Mouse (Mus musculus) adrenal gland, postnatal 4 days (tissue): ENCODE measurements at regions not wholly inside any gene's neighbourhood (a gene's known extent, or its start where the extent isn't known, plus 50 kb on each side); places are given as distances from the start of the nearest gene placed in this dataset.
A peak's percentile ranks its signal among the peaks of the same experiment; 100 is the strongest.

Source experiments
- DNase-seq, 2 experiments: peaks; one replicate each; pipeline ENCODE4 v3.0.0; 2021 to 2022; ENCODE audit warnings: low spot score in 2 of 2, mixed read lengths in 2 of 2

DNA sequence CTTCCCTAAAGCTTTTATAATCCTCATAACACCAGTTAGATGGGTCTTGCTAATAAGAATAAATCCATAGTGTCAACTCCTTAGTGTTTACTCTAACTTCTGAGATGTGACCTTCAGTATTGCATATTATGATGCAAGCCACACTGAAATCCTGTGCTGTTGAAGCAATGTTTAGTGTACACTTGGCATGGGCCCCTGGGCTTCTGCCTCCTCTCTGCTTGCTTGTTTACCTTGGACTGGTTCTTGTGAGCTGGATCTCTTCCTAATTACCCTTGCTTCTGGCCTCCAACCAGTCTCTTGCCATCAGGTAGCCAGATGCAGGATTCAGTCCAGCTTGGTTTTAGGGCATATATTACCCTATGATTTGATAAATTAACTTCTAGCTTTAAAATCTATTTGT lies 57.0 kb downstream of the Rgs2 start:
- DNase-seq, result no peak

DNA sequence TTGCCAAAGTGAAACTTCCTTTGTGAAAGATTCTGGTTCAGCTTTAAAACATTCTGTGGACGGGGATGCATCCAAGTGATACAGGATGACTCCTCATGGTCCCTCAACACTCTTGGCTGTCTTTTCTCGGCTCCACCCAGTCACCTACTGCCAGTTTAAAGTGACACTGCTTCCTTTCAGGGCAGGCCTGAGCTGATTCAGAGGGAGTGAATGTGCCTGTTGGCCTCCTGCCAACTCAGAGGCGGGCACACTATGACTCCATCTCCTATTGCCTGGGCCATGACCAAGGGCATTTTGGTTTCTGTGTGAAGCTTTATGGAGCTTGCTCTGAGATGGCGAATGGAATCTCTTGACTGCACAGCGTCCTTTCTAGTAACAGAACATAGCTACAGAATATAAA lies 62.5 kb downstream of the Rgs2 start:
- DNase-seq, result peak; percentile 30 to 53

DNA sequence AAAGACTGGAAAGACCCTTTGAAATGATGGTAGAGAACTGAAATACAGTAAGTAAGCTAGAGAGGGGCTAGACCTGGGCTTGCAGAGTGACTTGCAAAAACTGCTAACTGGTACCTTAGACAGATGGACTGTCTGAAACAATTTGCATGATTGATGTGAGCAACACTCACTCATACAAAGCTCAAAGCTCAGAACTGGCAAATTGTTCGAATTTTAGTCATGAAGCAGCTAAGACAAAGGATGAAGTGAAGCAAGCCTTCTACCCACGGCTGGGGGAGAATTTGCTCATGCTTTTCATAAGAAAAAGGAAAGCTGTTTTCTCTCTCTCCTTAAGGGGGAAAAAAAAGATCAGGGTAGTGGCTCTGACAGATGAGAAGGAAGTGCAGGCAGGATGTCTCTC lies 64.5 kb downstream of the Rgs2 start:
- DNase-seq, result no peak

DNA sequence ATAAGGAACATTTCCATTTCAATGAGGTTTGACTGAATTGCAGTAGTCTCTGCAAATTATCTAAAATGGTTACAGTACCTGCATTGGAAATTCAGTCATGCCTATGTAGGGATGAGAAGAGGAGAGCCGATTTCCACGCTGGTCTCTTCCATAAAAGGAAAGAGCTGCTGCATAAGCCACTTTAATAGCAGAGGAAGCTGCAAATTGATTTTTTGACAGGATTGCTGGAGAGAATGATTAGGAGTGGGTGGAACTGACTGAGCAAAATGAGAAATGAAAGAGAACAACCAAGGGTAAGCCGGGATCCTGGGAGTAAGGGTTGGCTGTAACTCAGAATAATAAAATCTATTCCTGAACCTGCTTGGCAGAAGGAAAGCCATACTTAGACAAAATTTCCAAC lies 65.4 kb downstream of the Rgs2 start:
- DNase-seq, result no peak

DNA sequence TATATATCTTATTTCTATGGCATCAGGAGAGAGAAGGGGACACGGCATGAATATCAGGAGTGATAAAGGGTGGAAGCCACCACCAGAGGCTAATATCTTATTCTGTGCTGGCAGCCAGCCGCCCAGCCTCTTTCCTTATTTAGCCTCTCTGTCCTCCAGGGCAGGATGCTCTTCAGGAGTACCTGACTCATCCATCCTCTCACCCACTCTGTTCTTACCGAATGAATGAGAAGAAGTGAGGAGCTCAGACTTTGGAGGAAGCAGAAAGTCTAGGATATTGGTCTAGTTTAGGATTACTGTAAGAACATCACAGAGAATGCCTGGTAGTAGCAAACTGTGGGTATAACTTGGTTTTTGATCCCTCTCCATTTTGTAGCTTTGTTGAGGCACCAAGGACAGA lies 73.2 kb downstream of the Rgs2 start:
- no peak for DNase-seq

DNA sequence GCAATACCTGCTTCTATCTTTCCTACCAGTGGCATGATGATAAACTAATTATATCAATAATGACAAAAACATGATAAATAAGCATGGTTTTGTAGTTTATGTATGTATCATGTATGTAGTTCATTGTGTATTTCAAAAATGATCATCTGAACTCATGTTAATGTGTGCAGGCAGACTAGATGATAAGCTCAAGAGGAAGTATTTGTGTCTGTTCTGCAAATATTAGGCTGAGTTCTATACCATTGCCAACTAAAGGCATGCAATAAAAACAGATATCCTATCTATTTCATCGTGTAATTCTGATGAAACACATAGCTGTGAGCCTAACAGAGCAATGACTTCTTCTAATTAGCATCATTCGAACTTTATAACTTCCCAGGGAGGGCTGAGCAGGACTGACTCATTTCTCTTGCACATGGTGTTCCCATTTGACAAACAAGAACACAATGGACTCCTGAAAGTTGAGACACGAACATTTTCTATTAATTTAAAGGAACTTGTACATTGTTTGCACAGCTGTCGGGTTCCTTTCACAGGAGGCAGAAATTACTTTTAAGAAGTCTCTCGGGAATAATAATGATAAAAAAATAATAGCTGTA lies 74.3 kb downstream of the Rgs2 start:
- DNase-seq, result no peak

DNA sequence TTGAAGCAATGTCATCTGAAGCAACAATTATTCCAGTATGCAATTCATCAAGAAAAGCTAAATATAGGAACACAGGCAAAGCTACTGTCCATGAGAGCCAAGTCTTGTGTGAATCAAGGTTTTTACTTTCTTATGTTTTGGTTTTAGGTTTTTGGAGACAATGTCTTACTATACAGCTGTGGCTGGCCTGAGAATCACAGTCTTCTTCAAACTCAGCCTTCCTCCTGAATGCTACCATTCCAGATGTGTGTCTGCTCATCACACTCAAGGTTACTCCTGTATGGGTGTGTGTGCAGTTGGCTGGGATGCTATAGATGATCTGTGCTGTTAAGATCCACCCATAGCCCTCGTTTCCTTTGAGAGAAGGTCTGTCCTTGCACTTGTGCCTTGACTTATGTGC lies 81.5 kb downstream of the Rgs2 start:
- no peak for DNase-seq

DNA sequence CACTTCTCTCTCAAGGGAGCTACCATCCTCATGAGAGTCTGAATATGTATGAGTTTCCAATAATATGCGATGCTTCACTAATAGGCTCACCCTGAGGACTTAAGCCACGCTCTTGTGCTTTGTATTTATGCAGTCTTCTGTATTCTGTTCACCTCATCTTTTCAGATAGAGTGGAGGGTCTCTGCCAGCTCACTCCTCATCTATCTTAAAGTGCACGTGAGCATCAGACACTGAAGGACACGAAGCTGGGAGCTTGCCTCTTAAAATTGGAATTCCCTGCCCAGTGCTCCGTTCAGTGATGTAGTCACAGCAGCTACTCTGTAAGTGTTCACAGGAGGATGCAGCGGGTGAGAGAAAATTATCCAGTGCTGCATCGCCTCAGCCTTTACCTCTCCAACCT lies 83.7 kb downstream of the Rgs2 start:
- no peak for DNase-seq

DNA sequence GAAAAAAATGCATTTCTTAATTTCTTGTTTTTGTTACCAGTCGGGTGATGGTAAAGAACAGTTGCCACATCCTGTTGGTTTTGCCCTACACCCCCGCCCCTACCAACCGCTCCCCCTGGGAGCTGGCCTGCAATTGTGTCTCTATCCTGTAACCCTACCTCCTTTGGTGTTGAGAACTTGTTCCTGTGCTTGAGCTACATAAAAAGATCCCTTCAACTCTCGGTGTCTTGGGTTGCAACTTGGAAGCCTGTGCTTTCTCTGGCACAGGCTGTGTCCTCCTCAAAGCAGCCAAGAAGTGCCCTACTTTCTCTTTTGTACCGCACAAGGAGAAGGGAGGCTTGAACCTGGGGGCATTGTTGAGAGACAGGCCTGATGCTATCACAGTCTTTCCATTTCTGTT lies 85.0 kb downstream of the Rgs2 start:
- DNase-seq, result no peak

DNA sequence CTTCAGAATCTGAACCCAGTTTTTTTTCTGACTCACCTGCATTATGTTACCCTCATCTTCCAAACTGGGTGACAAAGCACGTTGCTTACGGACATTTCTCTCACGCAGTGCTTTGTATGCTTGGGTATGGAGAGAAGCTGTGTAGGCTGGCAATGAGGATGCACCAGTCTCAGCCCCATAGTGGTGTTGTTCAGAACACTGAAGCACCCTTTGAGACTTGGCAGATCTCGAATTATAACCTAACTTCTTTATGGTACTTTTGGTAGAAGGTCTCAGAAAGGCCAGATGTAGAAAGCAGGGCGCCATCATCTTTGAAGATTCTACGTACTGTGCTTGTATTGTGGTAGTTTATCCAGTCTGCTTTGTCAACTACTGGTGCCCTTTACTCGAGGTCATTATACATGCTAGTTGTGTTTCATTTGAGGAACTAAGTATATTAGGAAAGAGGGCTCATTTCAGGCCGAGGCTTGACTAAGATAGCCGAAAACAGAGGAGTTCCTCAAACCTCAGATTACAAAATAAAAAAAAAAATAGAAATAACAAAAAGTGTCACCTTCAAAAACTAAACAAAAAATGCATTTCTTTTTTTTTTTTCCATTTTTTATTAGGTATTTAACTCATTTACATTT lies 85.7 kb downstream of the Rgs2 start:
- no peak for DNase-seq

DNA sequence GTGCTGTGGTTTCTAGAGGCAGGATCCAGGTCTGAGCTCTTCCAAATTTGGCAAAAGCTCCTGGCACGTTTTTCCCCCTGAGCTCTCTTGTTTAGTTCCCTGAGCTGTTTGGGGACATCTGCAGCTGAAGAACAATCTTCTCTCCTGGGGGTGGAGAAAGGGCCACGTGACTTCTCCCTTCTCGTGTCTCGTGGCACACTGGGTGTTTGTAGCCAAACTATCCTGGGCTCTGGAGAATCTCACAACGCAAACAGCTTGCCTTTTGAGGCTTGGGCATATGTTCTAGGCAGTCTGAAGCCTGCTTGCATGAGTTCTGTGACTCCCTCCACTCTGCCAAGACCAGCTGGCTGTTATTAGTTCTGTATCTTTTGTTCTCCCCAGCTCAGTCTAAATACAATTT lies 86.3 kb downstream of the Rgs2 start:
- no peak for DNase-seq

DNA sequence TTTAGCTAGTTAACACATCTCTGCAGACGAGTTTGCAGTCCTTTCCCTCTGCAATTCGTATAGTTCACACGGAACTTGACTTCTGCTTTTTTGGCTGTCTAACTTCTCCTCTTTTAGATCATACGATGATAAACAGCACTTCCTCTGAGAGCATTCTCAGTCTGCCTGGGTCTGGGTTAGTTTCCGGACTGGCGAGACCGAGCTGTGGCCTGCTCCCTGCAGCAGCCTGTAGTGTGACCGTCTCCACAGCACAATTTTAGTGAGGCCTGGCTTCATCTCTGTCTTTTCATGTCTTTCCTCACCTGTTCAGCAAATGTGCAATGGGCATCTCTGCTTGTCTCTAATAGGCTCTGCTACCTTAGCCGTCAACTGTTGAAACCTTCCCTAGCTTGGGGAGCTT lies 87.4 kb downstream of the Rgs2 start:
- no peak for DNase-seq

DNA sequence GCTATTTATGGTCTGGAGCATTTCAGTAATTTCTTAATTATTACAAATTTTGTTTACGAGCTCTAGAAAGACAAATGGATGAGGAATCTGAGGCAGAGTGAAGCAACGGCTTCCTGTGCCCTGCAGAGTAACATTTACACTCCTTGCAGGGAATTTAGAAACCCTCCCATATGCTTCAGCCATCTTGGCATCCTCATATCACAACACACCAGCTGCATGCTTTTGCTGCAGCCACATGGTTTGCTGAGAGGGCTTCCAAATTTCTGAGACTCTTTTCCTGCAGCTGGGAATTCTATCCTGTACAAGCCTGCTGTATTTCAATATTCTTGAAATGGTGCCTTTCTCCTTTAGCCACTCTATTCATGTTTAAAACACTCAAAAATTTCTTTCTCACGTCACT lies 91.4 kb downstream of the Rgs2 start:
- DNase-seq, result no peak

DNA sequence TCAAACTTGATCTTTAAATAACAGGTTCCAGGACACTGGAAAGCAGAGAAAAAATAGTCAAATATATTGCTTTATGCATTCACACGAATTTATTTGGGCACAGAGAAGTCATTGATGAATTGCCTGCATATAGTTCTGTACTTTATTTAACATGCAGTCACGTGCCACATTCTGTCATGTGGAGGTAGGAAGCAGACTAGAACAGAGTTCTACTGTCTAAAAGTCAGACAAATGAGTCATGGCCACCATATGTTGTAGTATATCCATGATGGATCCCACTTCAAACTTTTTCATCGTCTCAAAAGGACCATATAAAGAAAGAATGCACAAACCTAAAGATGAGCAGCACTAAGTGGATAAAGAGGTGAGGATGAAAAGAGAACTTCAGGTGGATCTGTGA lies 92.7 kb downstream of the Rgs2 start:
- no peak for DNase-seq

DNA sequence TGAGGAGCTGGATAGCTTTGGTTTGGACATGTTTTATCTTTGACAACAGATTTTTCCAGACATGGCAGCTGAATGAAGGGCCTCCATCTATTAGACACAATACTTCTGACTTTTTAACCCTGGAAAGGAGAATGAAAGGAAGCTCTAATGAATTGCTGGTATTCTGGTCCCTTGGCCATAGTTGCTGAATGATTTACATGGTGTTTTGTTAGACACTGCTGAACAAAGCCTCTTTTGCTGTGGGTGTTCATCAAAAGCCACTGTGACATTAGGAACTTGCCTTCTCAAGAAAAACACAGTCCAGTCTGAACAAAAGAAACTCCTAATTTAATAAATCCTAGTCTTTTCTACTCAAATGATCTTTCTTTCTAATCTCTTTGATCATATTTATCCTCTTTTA lies 93.4 kb downstream of the Rgs2 start:
- DNase-seq, result no peak

DNA sequence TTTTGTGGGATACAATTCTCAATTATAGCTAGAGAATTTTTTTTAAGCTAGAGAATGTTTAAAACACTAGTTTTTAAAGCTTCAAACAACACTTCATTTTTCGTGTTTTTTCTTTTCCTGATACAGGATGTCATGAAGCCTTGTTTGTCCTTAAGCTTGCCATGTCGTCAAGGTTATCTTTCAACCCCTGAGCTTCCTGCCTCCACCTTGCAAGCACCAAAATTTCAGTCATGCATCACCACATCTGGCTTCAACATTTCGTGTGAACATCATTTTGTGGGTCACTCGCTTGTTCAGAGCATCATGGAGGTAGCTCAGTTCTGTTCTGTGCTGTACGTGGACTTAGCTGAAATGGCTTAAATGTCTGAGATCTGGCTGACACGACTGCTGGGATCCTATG lies 96.6 kb downstream of the Rgs2 start:
- no peak for DNase-seq

DNA sequence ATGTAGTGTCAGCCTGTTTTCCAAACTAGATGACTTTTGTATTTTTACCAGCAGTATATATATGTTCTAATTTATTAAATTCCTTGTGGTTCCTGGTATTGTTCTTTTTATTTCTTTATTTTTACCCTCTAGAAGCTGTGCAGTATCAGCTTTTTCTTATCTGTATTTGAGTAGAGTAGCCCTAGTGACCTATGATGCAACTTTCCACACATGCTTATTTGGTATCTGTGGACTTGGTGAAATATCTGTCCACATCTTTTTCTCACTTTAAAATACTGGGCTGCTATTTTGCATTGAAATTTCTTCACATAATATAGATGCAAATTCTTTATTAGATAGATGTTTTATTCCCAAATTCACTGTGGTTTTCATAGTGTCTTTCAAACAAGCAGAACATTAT lies 97.1 kb downstream of the Rgs2 start:
- DNase-seq, result no peak

DNA sequence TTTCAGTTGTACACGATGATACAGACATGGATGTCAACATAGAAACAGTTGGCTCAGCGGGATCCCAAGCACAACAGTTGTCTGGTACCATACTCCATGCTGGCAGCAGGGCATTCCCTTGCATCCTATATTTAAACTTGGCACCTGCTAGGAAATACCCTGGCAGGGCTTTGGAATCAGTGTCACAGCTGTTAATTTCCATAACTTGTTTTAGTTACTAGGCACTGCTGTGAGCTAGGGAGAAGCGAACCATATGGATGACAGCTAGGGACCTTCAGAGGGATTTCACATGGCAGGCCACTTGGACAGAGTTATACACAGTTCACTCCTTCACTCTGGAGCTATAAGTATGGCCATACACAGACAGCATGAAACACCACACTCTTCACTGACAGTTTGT lies 100.0 kb downstream of the Rgs2 start:
- DNase-seq, result no peak

DNA sequence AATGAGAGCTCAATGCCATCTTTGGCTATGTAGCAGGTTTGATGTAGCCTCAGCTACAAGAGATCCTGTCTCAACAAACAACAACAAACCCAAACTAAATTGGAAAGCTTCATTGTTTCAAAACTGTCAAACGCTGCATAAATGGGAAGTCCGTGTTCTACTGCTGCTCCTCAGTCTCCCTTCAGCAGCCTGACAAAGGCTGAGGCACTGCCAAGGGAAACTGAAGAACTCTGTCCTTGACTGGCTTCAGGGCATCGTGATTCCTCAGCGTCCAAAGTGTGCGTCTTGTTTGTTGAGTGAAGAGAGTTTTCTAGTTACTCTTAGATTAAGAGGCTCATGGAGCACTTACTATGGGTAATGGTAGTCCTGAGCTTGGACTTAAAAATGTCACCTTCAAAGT lies 100.7 kb downstream of the Rgs2 start:
- no peak for DNase-seq

DNA sequence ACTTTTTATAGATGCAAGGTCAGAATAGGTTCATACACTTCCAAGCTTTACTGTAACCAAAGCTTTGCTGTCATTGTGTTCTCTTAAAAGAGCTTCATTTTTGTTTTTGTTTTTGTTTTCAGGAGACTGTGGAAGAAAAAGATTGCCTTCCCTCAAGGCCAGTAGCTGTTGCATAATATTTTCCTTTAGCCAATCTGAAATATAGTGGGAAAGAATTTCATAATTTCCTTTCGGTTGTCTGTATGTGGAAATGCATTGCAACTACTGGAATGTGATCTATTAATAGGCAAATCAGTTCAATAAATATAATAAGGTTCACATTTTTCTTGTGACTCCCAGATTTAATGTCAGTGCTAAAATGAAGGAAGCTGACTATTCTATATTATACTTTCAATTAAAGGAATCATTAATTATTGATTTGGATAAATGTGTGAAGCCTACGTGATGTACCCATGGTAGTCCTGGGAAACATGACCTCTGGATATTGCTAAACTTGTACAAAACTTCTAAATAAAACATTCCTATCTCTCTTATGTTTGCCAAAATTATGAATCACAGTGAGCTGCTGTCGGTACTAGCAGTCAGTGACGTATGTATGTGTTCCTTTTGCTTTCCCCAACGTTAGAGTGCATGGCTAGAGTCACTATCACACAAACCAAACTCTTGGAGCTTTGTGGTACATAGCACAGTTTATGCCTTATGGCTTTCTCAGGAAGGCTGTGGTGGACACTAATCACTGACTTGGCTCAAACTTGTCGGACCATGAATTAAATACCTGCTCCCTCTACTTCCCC lies 102.6 kb downstream of the Rgs2 start:
- DNase-seq, result no peak

DNA sequence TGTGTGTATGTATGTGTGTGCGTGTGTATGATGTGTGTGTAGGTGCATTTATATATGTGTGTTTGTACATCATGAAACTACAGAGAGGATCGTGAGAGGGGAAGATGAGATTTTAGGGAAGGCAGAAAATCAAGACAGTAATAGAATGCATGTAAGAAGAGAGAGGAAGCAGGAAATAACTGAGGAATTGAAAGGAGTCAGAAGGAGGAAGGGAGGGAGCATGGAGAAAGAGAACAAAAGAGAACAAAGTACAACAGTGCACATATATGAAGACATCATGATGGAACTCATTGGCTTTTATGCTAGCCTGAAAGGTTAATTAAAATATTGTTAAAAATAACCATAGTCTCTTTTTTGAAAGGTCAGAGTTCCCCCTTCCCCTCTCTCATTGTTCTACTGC lies 111.4 kb downstream of the Uchl5 start:
- DNase-seq, result no peak

DNA sequence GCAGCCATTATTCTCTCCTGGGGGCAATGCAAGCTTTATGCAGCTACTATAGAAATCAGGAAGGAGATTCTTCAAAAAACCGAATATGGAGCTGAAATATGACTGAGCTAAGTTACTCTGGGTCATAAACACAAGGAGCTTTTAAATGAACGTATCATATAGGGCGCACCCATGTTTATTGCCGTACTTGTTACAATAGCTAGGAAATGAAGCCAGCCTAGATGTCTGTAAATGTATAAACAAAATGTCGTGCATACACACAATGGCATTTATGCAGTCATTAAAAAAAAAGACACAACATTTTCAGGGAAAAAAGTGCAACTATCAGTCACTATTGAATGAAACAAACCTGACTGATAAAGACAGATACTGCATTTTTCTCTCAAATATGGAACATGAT lies 111.0 kb downstream of the Uchl5 start:
- DNase-seq, result no peak

DNA sequence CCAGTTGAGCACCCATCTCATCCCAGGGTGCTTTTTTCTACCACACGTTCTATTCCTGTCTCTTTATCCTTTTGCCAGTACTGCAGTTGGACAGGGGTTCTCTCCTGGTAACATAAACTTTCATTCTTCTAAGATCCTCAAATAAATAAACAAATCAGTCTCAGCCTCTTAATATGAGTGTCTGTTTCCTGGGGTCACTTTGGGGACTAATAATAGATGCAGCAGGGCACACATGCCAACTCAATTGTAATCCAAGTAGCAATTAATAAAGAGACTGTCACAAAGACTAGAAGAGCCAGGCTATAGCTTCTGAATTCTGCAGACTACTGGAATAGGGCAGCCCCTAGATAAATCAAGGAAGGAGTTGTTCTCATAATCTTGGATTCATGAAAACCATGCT lies 108.9 kb downstream of the Uchl5 start:
- no peak for DNase-seq
